Mouse (Mus musculus): ENCODE measurements around the gene Hexb.

GRCm38 (mm10) chr13:97233092-97233491, 34.9 kb upstream of the Hexb start:
- TF ChIP-seq MYOD1 (IDR thresholded peaks at IDR 0.05; ENCODE audit: control insufficient read depth in 1 of 3, insufficient read length in 2 of 3, low read depth in 2 of 3) (no peak), MAX (IDR thresholded peaks at IDR 0.05; ENCODE audit: low read depth) (no peak), POLR2A (IDR thresholded peaks at IDR 0.05; ENCODE audit: insufficient read length, low read depth) (no peak), POLR2AphosphoS2 (IDR thresholded peaks at IDR 0.05; ENCODE audit: insufficient read length, low read depth) (no peak), MYOG (IDR thresholded peaks at IDR 0.05; ENCODE audit: control insufficient read depth in 1 of 3, insufficient read depth in 1 of 3, insufficient read length in 2 of 3, low read depth in 2 of 3) (no peak), REST (IDR thresholded peaks at IDR 0.05; ENCODE audit: insufficient read depth, insufficient read length) (no peak), TCF12 (IDR thresholded peaks at IDR 0.05; ENCODE audit: insufficient read depth, poor library complexity, severe bottlenecking) (no peak), CEBPB (IDR thresholded peaks at IDR 0.05; ENCODE audit: insufficient read depth, poor library complexity, severe bottlenecking) (no peak), USF1 (IDR thresholded peaks at IDR 0.05; ENCODE audit: low read depth) (no peak)
